Mouse (Mus musculus) gastrocnemius, adult 2 months (tissue): Measurements from ENCODE around the gene Pigb. TPM values are rescaled to one million over a fixed set of nuclear protein-coding genes. Genes with fewer than 3 reads are reported as not detected.

Experiments
- DNase-seq: peaks from one replicate; pipeline ENCODE4 v3.0.0; 2022
- H3K27ac ChIP-seq: fragments of 200-600 bp; 2 replicates; pipeline ENCODE4 v1.8.1; 2022; ENCODE audit warnings: mild to moderate bottlenecking
- H3K4me3 ChIP-seq: fragments of 200-600 bp; 2 replicates; pipeline ENCODE4 v1.8.1; 2022; ENCODE audit warnings: mild to moderate bottlenecking, moderate library complexity
- CTCF ChIP-seq: fragments of 200-600 bp; IDR thresholded peaks from 2 replicates; pipeline ENCODE4 v1.8.1; 2022; ENCODE audit warnings: antibody characterized with exemption, mild to moderate bottlenecking, moderate library complexity
- intact Hi-C: fragments of 180-260 bp; cut with DNase I; formaldehyde crosslinking; loops from one replicate; pipeline ENCODE4 v1.15.1; 2025
- microRNA-seq: library from miRNA; unstranded; fragments of <30 nt; microRNA quantifications from one replicate; pipeline ENCODE4 v1.2.0, GENCODE M21; 2021
- total RNA-seq, 2 experiments: library from RNA; stranded (reverse); gene quantifications; 2 replicates each; pipeline ENCODE4 v1.2.3; 2021

Gene Pigb
- total RNA-seq, 2 experiments from 2014 or later, result 3.4 to 4.1 TPM

DNA sequence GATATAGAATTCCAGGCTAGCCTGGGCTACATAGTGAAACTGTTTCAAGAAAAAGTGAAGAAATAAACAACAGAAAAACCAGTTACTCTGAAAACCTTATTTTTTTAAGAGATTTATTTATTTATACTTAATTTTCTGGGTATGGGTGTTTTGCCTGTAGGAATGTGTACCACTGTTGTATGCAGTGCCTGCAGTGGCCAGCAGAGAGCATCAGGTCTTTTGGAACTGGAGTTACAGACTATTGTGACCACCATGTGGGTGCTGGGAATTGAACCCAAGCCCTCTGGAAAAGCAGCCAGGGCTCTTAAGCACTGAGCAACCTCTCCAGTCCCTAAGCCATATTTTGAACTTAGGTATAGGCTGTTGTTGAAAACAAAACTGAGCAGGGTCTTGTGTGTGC lies 67.2 kb downstream of the Pigb start:
- intact Hi-C loops, result no loop called here
- no peak for DNase-seq
- Histone ChIP-seq H3K27ac (no peak overlapping the region), H3K4me3 (no peak overlapping the region)
- no peak; the same call in 1 of the 2 replicates for TF ChIP-seq CTCF

DNA sequence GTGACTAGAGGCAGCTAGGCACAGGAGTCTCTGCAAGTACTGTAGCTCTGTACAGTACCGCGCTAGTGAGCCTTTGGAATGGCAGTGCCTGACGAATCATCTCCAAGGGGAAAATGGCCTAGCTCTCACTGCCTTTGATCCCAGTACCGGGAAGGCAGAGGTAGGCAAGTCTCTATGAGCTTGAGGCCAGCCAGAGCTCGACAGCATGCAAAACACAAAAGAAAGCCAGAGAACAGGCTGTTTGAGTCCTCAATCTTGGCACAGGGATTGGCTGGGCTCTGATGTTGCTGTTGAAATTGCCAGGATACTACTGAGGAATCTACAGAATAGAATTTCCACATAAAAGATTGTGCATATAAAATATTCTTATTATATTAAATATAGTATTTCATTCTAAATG lies 67.7 kb downstream of the Pigb start:
- no peak for TF ChIP-seq CTCF
- no peak for DNase-seq
- Histone ChIP-seq H3K4me3 (no peak overlapping the region), H3K27ac (no peak overlapping the region)
- intact Hi-C loops, result no loop called here

DNA sequence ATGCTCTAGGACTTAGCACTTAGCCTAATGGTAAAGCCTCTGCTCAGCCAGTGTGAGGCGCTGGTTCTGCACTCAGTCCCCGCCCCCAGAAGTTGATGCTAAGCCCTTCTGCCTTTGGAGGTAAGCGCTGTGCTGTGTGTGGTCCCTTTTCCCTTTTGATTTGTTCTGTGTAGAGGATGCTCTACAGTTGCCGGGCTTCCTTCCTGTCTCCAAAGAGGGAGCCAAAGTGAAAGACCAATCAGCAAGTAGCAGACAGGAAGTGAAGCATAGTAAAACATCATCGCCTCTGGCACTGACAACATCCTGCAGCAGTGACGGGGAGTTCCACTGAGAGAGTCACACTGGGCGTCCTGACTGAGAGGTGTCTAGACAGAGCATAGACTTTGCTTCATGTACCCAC lies 70.3 kb downstream of the Pigb start:
- Histone ChIP-seq H3K4me3 (no peak overlapping the region), H3K27ac (no peak overlapping the region)
- TF ChIP-seq CTCF, result peak; percentile 13; the same call in 1 of the 2 replicates
- DNase-seq, result no peak
- intact Hi-C loops, result loop anchor here (2.0 kb wide), 1 partner anchor 121 kb away; no protein-coding TSS in a partner anchor

GRCm38 (mm10) chr9:72968349-72969061 lies 71.7 kb downstream of the Pigb start:
- peak; percentile 30 for DNase-seq
- peak overlapping the region; percentile 35; the same call in 1 of the 2 replicates for H3K27ac ChIP-seq
- TF ChIP-seq CTCF, result peak; percentile 70
- intact Hi-C loops, result loop anchor here (2.0 kb wide), 1 partner anchor 122 kb away; no protein-coding TSS in a partner anchor
- H3K4me3 ChIP-seq, result peak overlapping the region; percentile 33; the same call in 1 of the 2 replicates

DNA sequence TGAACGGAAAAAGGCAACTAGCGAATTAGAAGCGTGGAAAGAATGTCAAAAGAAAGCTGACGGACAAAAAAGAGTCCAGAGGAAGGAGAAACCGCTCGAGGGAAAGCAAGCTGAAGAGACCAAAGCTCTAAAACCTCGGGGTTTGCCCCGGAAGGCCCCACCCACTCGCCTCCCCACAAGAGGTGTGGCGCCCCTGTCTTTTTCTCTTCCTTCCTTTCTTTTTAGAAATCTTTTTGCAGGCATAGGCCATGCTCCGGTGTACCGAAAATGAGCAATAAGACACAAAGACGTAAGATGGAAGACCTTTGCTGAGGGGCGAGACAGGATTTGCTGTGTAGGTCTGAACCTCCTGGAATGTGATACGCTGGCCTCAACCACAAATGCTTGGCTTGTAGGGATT lies 78.2 kb downstream of the Pigb start:
- DNase-seq, result no peak
- no peak for TF ChIP-seq CTCF
- intact Hi-C loops, result no loop called here
- H3K27ac ChIP-seq, result no peak overlapping the region
- H3K4me3 ChIP-seq, result no peak overlapping the region

GRCm38 (mm10) chr9:72961346-72961745 lies 78.8 kb downstream of the Pigb start:
- DNase-seq, result no peak
- no peak overlapping the region for H3K4me3 ChIP-seq
- no peak for TF ChIP-seq CTCF
- no peak overlapping the region for H3K27ac ChIP-seq
- intact Hi-C loops, result no loop called here

DNA sequence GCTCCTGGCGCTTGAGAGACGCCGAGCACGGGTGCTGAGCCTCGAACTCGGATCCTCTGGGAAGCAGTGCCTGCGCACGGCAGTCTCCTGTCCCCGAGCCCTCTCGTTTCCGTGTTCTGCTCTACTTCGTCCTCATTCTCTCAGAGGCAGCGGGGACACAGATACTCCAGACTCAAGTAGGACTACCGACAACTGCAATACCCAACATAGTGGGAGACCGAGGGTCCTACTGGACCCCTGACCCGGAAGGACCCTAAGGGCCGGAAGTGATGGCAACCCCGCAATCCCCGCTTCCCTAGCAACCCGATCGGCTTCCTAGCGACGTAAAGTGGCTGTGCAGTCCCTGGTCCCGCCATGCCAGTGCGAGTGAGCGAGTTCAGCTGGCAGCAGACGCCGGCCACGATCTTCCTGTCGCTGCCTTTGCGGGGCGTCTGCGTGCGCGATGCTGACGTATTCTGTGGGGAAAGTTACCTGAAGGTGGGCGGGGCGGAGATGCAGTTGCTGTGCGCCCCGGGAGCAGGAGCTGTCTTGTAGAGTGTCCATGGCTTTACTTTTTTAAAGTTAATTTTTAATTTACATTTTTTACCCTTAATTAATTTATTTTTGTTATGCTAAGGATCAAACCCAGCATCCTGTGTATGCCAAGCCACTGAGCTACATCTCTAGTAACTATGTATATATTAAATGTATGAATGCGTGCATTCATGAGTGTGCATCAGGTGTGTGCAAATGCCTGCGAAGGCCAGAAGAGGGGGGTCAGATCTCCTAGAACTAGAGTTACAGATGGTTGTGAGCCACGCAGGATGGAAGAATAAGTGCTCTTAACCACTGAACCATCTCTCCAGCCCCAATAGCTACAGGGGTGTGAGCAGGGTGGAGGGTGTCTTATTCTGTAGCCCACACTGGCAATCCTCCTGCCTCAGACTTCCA lies 81.4 kb downstream of the Pigb start, which contains the start of the genes Dyx1c1 and Gm44503:
Gene Dyx1c1, plus strand, starts transcription at position 265 of the 930 bp plus-strand sequence.
Gene Gm44503, plus strand, starts transcription at position 332 of the 930 bp plus-strand sequence.
- intact Hi-C loops, result loop anchor here (5.0 to 10.0 kb wide), 2 partner anchors 66 to 194 kb away; no protein-coding TSS in a partner anchor
- TF ChIP-seq CTCF, result no peak
- DNase-seq, result peak; percentile 85
- Histone ChIP-seq H3K4me3 (peak within 1 kb of the TSS; percentile 85), H3K27ac (peak within 1 kb of the TSS; percentile 75)

Small RNAs within 50 kb of the gene (microRNA-seq; reads per million reads assigned to microRNA genes)
- not detected for gene Gm27353

Other genes starting within 250 kb of the Pigb start
- under 1 TPM; 0.15 to 0.31 TPM for gene Prtg, start 233.5 kb downstream of the Pigb start, total RNA-seq
- gene Pygo1, start 114.7 kb downstream of the Pigb start, total RNA-seq, result 10 to 100 TPM; 11.6 to 15.4 TPM
- 1 to 10 TPM in 1 of 2 experiments, under 1 TPM in 1; 0.94 to 1.4 TPM for gene Dyx1c1, start 81.6 kb downstream of the Pigb start, total RNA-seq
- gene Gm44503, start 81.5 kb downstream of the Pigb start, total RNA-seq, result not detected
- gene Ccpg1os, start 55.0 kb downstream of the Pigb start, total RNA-seq, result 10 to 100 TPM in 1 of 2 experiments, 1 to 10 TPM in 1; 8.8 to 11.8 TPM
- 10 to 100 TPM; 76.1 to 95.7 TPM for gene Ccpg1, start 54.9 kb downstream of the Pigb start, total RNA-seq
- gene Rab27a, start 4.5 kb upstream of the Pigb start, total RNA-seq, result 1 to 10 TPM; 2.1 TPM
- gene Khdc3, start 61.5 kb upstream of the Pigb start, total RNA-seq, result not detected
- gene Gm20509, start 62.1 kb upstream of the Pigb start, total RNA-seq, result not detected
- 10 to 100 TPM; 37.3 to 45.4 TPM for gene Rsl24d1, start 73.0 kb upstream of the Pigb start, total RNA-seq